Mouse (Mus musculus) neutrophil, adult 83 days (primary cell): ENCODE data around the gene Cnpy3. TPM values are rescaled to one million over a fixed set of nuclear protein-coding genes. Genes with fewer than 3 reads are reported as not detected.

Experiments used
- total RNA-seq, 2 experiments: library from RNA; stranded (reverse); gene quantifications; one replicate each; pipeline ENCODE4 v1.2.4; 2023

Cnpy3 gene
- 10 to 100 TPM; 84.7 to 88.5 TPM for total RNA-seq

GRCm38 (mm10) chr17:46751794-46752556 is at the start of gene Cnpy3:
Cnpy3 (minus strand) TSS chr17:46752214.

GRCm38 (mm10) chr17:46782341-46783221 is 30.6 kb upstream of the Cnpy3 start, which contains the start of gene Rpl7l1:
Rpl7l1 (minus strand) TSS chr17:46782672.

GRCm38 (mm10) chr17:46772404-46773277 is 20.6 kb upstream of the Cnpy3 start, which contains the start of gene 2310039H08Rik:
2310039H08Rik (plus strand) TSS chr17:46772635.

GRCm38 (mm10) chr17:46763544-46763943 is 11.5 kb upstream of the Cnpy3 start, which contains the start of gene Ptcra:
Ptcra (minus strand) TSS chr17:46763712.

GRCm38 (mm10) chr17:46728904-46729318 is 23.1 kb downstream of the Cnpy3 start, which contains the start of gene Gnmt:
Gnmt (minus strand) TSS chr17:46729168.

GRCm38 (mm10) chr17:46710959-46711597 is 40.9 kb downstream of the Cnpy3 start, which contains the start of gene Pex6:
Pex6 (plus strand) TSS chr17:46711463.

GRCm38 (mm10) chr17:46704887-46705835 is 46.9 kb downstream of the Cnpy3 start, which contains the start of gene Ppp2r5d:
Ppp2r5d (minus strand) TSS chr17:46705111.

Other genes with a start within 250 kb of the Cnpy3 start
- gene Cul9, start 205.8 kb downstream of the Cnpy3 start, total RNA-seq, result 1 to 10 TPM; 5.3 to 7.0 TPM
- gene Srf, start 196.0 kb downstream of the Cnpy3 start, total RNA-seq, result 10 to 100 TPM; 51.7 to 52.8 TPM
- gene Ptk7, start 122.7 kb downstream of the Cnpy3 start, total RNA-seq, result under 1 TPM; 0.18 TPM
- 10 to 100 TPM; 19.4 to 20.1 TPM for gene Klc4, start 106.2 kb downstream of the Cnpy3 start, total RNA-seq
- gene Mrpl2, start 106.0 kb downstream of the Cnpy3 start, total RNA-seq, result 10 to 100 TPM; 23.5 to 30.3 TPM
- 1 to 10 TPM; 3.1 to 3.6 TPM for gene Cul7, start 101.9 kb downstream of the Cnpy3 start, total RNA-seq
- gene Rrp36, start 77.9 kb downstream of the Cnpy3 start, total RNA-seq, result 10 to 100 TPM; 13.8 to 14.5 TPM
- 10 to 100 TPM; 41.9 to 42.8 TPM for gene Mea1, start 73.4 kb downstream of the Cnpy3 start, total RNA-seq
- 10 to 100 TPM; 48.1 to 49.5 TPM for gene Klhdc3, start 71.3 kb downstream of the Cnpy3 start, total RNA-seq
- 10 to 100 TPM; 30.9 to 33.1 TPM for gene Ppp2r5d, start 47.1 kb downstream of the Cnpy3 start, total RNA-seq
- 10 to 100 TPM; 21.0 TPM for gene Pex6, start 40.8 kb downstream of the Cnpy3 start, total RNA-seq
- 1 to 10 TPM; 2.4 to 4.0 TPM for gene Gnmt, start 23.0 kb downstream of the Cnpy3 start, total RNA-seq
- gene Ptcra, start 11.5 kb upstream of the Cnpy3 start, total RNA-seq, result not detected
- gene 2310039H08Rik, start 20.4 kb upstream of the Cnpy3 start, total RNA-seq, result 1 to 10 TPM; 8.5 to 8.6 TPM
- 10 to 100 TPM; 38.0 to 49.1 TPM for gene Rpl7l1, start 30.5 kb upstream of the Cnpy3 start, total RNA-seq
- 10 to 100 TPM; 34.1 to 35.6 TPM for gene Bicral, start 106.3 kb upstream of the Cnpy3 start, total RNA-seq
- gene Tbcc, start 138.5 kb upstream of the Cnpy3 start, total RNA-seq, result 10 to 100 TPM; 13.2 to 14.5 TPM
- not detected for gene Prph2, start 158.2 kb upstream of the Cnpy3 start, total RNA-seq